Mouse (Mus musculus): Measurements from ENCODE around the gene Ube2m.

Ube2m gene

GRCm38 (mm10) chr7:12998851-12999250 is 39.2 kb downstream of the Ube2m start, which contains the start of gene Trim28:
Gene Trim28, plus strand, starts transcription at chr7:12999114.
- DNase-seq (ENCODE audit: low spot score): no peak

- DNase-seq (ENCODE audit: low spot score): no peak
These were observed 40.0 kb downstream of the Ube2m start, which contains the start of gene Slc27a5 for GRCm38 (mm10) chr7:12998053-12998452. Gene Slc27a5, minus strand, starts transcription at chr7:12998192.

- no peak for DNase-seq (ENCODE audit: low spot score)
These were observed 40.8 kb downstream of the Ube2m start for GRCm38 (mm10) chr7:12997230-12997629.

- no peak for DNase-seq (ENCODE audit: low spot score)
These were observed 42.2 kb downstream of the Ube2m start for GRCm38 (mm10) chr7:12995862-12996261.

- no peak for DNase-seq (ENCODE audit: low spot score)
These were observed 44.9 kb downstream of the Ube2m start for GRCm38 (mm10) chr7:12993148-12993547.

GRCm38 (mm10) chr7:12992222-12992621 is 45.9 kb downstream of the Ube2m start:
- peak; percentile 63 for DNase-seq (ENCODE audit: low spot score)

- DNase-seq (ENCODE audit: low spot score): no peak
These were observed 50.5 kb downstream of the Ube2m start for GRCm38 (mm10) chr7:12987409-12988189.

GRCm38 (mm10) chr7:12986906-12987305 is 51.2 kb downstream of the Ube2m start:
- DNase-seq (ENCODE audit: low spot score): no peak

- DNase-seq (ENCODE audit: low spot score): no peak
These were observed 52.4 kb downstream of the Ube2m start for GRCm38 (mm10) chr7:12985724-12986123.
